Mouse (Mus musculus): ENCODE results near the gene Gm45785. TPM values are rescaled to one million over a fixed set of nuclear protein-coding genes. Genes with fewer than 3 reads are reported as not detected.

The Gm45785 gene
- polyA plus RNA-seq, 1 experiment from 2014 or later = not detected

- Histone ChIP-seq H3K4me3 (ENCODE audit: low read depth, low read length) (no peak overlapping the region), H3K4me1 (ENCODE audit: control insufficient read depth, insufficient read depth, low read length) (no peaks in the 10 kb centered on the region), H3K9me3 (ENCODE audit: control insufficient read depth, low read depth, low read length) (no peaks in the 10 kb centered on the region), H3K4me2 (replicated peaks; ENCODE audit: low read depth, low read length) (no peak overlapping the region), H3K27me3 (ENCODE audit: control insufficient read depth, insufficient read depth, low read length) (no peaks in the 10 kb centered on the region), H3K36me3 (ENCODE audit: control insufficient read depth, insufficient read depth, low read length) (no peaks in the 10 kb centered on the region), H3K27ac (ENCODE audit: low read length) (no peak overlapping the region), H3K9ac (replicated peaks; ENCODE audit: low read depth, low read length) (no peak overlapping the region)
- 50% methylated on average over 6 of the region's 6 CpGs for WGBS
- no peak for ATAC-seq (ENCODE audit: insufficient number of reproducible peaks, insufficient read depth, low FRiP score, low read depth)
These were observed 24.7 kb downstream of the Gm45785 start for GRCm38 (mm10) chr7:140831447-140831846.

GRCm38 (mm10) chr7:140828171-140828881, 27.8 kb downstream of the Gm45785 start:
- no peak overlapping the region for H3K9ac ChIP-seq (replicated peaks; ENCODE audit: low read depth, low read length)
- no peak overlapping the region for H3K4me3 ChIP-seq (ENCODE audit: low read depth, low read length)
- H3K9me3 ChIP-seq (ENCODE audit: control insufficient read depth, low read depth, low read length) = no peaks in the 10 kb centered on the region
- no peaks in the 10 kb centered on the region for H3K4me1 ChIP-seq (ENCODE audit: control insufficient read depth, insufficient read depth, low read length)
- 30% methylated on average over 8 of the region's 8 CpGs for WGBS
- no peaks in the 10 kb centered on the region for H3K36me3 ChIP-seq (ENCODE audit: control insufficient read depth, insufficient read depth, low read length)
- H3K27me3 ChIP-seq (ENCODE audit: control insufficient read depth, insufficient read depth, low read length) = no peaks in the 10 kb centered on the region
- ATAC-seq (ENCODE audit: insufficient number of reproducible peaks, insufficient read depth, low FRiP score, low read depth) = no peak
- H3K27ac ChIP-seq (ENCODE audit: low read length) = no peak overlapping the region
- H3K4me2 ChIP-seq (replicated peaks; ENCODE audit: low read depth, low read length) = no peak overlapping the region

- no peak overlapping the region for H3K4me3 ChIP-seq (ENCODE audit: low read depth, low read length)
- H3K9ac ChIP-seq (replicated peaks; ENCODE audit: low read depth, low read length) = no peak overlapping the region
- no peak for ATAC-seq (ENCODE audit: insufficient number of reproducible peaks, insufficient read depth, low FRiP score, low read depth)
- no peaks in the 10 kb centered on the region for H3K36me3 ChIP-seq (ENCODE audit: control insufficient read depth, insufficient read depth, low read length)
- no peaks in the 10 kb centered on the region for H3K27me3 ChIP-seq (ENCODE audit: control insufficient read depth, insufficient read depth, low read length)
- H3K4me2 ChIP-seq (replicated peaks; ENCODE audit: low read depth, low read length) = no peak overlapping the region
- H3K27ac ChIP-seq (ENCODE audit: low read length) = no peak overlapping the region
- WGBS = 90% methylated on average over 4 of the region's 4 CpGs
- no peaks in the 10 kb centered on the region for H3K4me1 ChIP-seq (ENCODE audit: control insufficient read depth, insufficient read depth, low read length)
- H3K9me3 ChIP-seq (ENCODE audit: control insufficient read depth, low read depth, low read length) = no peaks in the 10 kb centered on the region
These were observed 33.4 kb downstream of the Gm45785 start for GRCm38 (mm10) chr7:140822731-140823130.

GRCm38 (mm10) chr7:140821653-140822329, 34.3 kb downstream of the Gm45785 start, which contains the start of gene Zfp941:
Gene Zfp941, minus strand, starts transcription at chr7:140822178.
- peak; percentile 63; the same call in 1 of the 2 replicates for ATAC-seq (ENCODE audit: insufficient number of reproducible peaks, insufficient read depth, low FRiP score, low read depth)

GRCm38 (mm10) chr7:140821305-140821652, 34.9 kb downstream of the Gm45785 start:
- Histone ChIP-seq H3K9me3 (ENCODE audit: control insufficient read depth, low read depth, low read length) (no peaks in the 10 kb centered on the region), H3K27ac (ENCODE audit: low read length) (no peak overlapping the region), H3K36me3 (ENCODE audit: control insufficient read depth, insufficient read depth, low read length) (no peaks in the 10 kb centered on the region), H3K27me3 (ENCODE audit: control insufficient read depth, insufficient read depth, low read length) (no peaks in the 10 kb centered on the region), H3K4me2 (replicated peaks; ENCODE audit: low read depth, low read length) (peak overlapping the region; percentile 74), H3K9ac (replicated peaks; ENCODE audit: low read depth, low read length) (peak overlapping the region; percentile 30; the same call in 1 of the 2 replicates), H3K4me3 (ENCODE audit: low read depth, low read length) (peak overlapping the region; percentile 37), H3K4me1 (ENCODE audit: control insufficient read depth, insufficient read depth, low read length) (no peaks in the 10 kb centered on the region)
- no peak for ATAC-seq (ENCODE audit: insufficient number of reproducible peaks, insufficient read depth, low FRiP score, low read depth)
- WGBS = 45% methylated on average over 5 of the region's 5 CpGs

More at GRCm38 (mm10) chr7:140821653-140822329, 34.3 kb downstream of the Gm45785 start, which contains the start of gene Zfp941:
- peak within 1 kb of the TSS; percentile 30; the same call in 1 of the 2 replicates for H3K9ac ChIP-seq (replicated peaks; ENCODE audit: low read depth, low read length)
- no peaks in the 10 kb centered on the region for H3K4me1 ChIP-seq (ENCODE audit: control insufficient read depth, insufficient read depth, low read length)
- 1% methylated on average over 21 of the region's 21 CpGs for WGBS
- peak within 1 kb of the TSS; percentile 74 for H3K4me2 ChIP-seq (replicated peaks; ENCODE audit: low read depth, low read length)
- no peaks in the 10 kb centered on the region for H3K27me3 ChIP-seq (ENCODE audit: control insufficient read depth, insufficient read depth, low read length)
- peak within 1 kb of the TSS; percentile 37 for H3K4me3 ChIP-seq (ENCODE audit: low read depth, low read length)
- H3K27ac ChIP-seq (ENCODE audit: low read length) = 0 out of 2 replicates have a peak within 1 kb of the TSS, but pooled peaks have one; percentile 4
- no peaks in the 10 kb centered on the region for H3K9me3 ChIP-seq (ENCODE audit: control insufficient read depth, low read depth, low read length)
- no peaks in the 10 kb centered on the region for H3K36me3 ChIP-seq (ENCODE audit: control insufficient read depth, insufficient read depth, low read length)

GRCm38 (mm10) chr7:140820173-140820572, 36.0 kb downstream of the Gm45785 start:
- Histone ChIP-seq H3K4me3 (ENCODE audit: low read depth, low read length) (no peak overlapping the region), H3K36me3 (ENCODE audit: control insufficient read depth, insufficient read depth, low read length) (no peaks in the 10 kb centered on the region), H3K4me1 (ENCODE audit: control insufficient read depth, insufficient read depth, low read length) (no peaks in the 10 kb centered on the region), H3K27me3 (ENCODE audit: control insufficient read depth, insufficient read depth, low read length) (no peaks in the 10 kb centered on the region), H3K4me2 (replicated peaks; ENCODE audit: low read depth, low read length) (no peak overlapping the region), H3K9ac (replicated peaks; ENCODE audit: low read depth, low read length) (no peak overlapping the region), H3K27ac (ENCODE audit: low read length) (no peak overlapping the region), H3K9me3 (ENCODE audit: control insufficient read depth, low read depth, low read length) (no peaks in the 10 kb centered on the region)
- 66% methylated on average over 4 of the region's 4 CpGs for WGBS
- no peak for ATAC-seq (ENCODE audit: insufficient number of reproducible peaks, insufficient read depth, low FRiP score, low read depth)

- H3K4me2 ChIP-seq (replicated peaks; ENCODE audit: low read depth, low read length) = no peak overlapping the region
- WGBS = 91% methylated on average over 12 of the region's 12 CpGs
- H3K9me3 ChIP-seq (ENCODE audit: control insufficient read depth, low read depth, low read length) = no peaks in the 10 kb centered on the region
- no peak for ATAC-seq (ENCODE audit: insufficient number of reproducible peaks, insufficient read depth, low FRiP score, low read depth)
- no peak overlapping the region for H3K4me3 ChIP-seq (ENCODE audit: low read depth, low read length)
- no peaks in the 10 kb centered on the region; the same call in 1 of the 2 replicates for H3K36me3 ChIP-seq (ENCODE audit: control insufficient read depth, insufficient read depth, low read length)
- no peaks in the 10 kb centered on the region for H3K4me1 ChIP-seq (ENCODE audit: control insufficient read depth, insufficient read depth, low read length)
- H3K27me3 ChIP-seq (ENCODE audit: control insufficient read depth, insufficient read depth, low read length) = no peaks in the 10 kb centered on the region
- no peak overlapping the region for H3K27ac ChIP-seq (ENCODE audit: low read length)
- H3K9ac ChIP-seq (replicated peaks; ENCODE audit: low read depth, low read length) = no peak overlapping the region
These were observed 43.3 kb downstream of the Gm45785 start for GRCm38 (mm10) chr7:140812850-140813249.

- 89% methylated on average over 13 of the region's 13 CpGs for WGBS
- ATAC-seq (ENCODE audit: insufficient number of reproducible peaks, insufficient read depth, low FRiP score, low read depth) = no peak
- Histone ChIP-seq H3K4me1 (ENCODE audit: control insufficient read depth, insufficient read depth, low read length) (no peaks in the 10 kb centered on the region), H3K4me3 (ENCODE audit: low read depth, low read length) (no peak overlapping the region), H3K4me2 (replicated peaks; ENCODE audit: low read depth, low read length) (no peak overlapping the region), H3K9ac (replicated peaks; ENCODE audit: low read depth, low read length) (no peak overlapping the region), H3K27me3 (ENCODE audit: control insufficient read depth, insufficient read depth, low read length) (no peaks in the 10 kb centered on the region), H3K9me3 (ENCODE audit: control insufficient read depth, low read depth, low read length) (no peaks in the 10 kb centered on the region), H3K36me3 (ENCODE audit: control insufficient read depth, insufficient read depth, low read length) (no peaks in the 10 kb centered on the region; the same call in 1 of the 2 replicates), H3K27ac (ENCODE audit: low read length) (no peak overlapping the region)
These were observed 44.4 kb downstream of the Gm45785 start for GRCm38 (mm10) chr7:140811714-140812113.

Measured in stomach, embryonic 14.5 days (tissue).